Mouse (Mus musculus) activated CD4-positive, CD25-positive, alpha-beta regulatory T cell (primary cell): ENCODE data around the gene Lxn. TPM values are rescaled to one million over a fixed set of nuclear protein-coding genes. Genes with fewer than 3 reads are reported as not detected.

Experiments used
- polyA plus RNA-seq, 2 experiments: library from polyadenylated mRNA; unstranded; fragments of 100-300 nt; shearing (Covaris generic); gene quantifications; one replicate each; pipeline ENCODE4 v1.2.1; 2017

Gene Lxn
- polyA plus RNA-seq = 10 to 100 TPM; 39.3 to 93.9 TPM

GRCm38 (mm10) chr3:67463450-67464372 is at the start of gene Lxn:
Gene Lxn (minus strand): TSS chr3:67463926.

DNA sequence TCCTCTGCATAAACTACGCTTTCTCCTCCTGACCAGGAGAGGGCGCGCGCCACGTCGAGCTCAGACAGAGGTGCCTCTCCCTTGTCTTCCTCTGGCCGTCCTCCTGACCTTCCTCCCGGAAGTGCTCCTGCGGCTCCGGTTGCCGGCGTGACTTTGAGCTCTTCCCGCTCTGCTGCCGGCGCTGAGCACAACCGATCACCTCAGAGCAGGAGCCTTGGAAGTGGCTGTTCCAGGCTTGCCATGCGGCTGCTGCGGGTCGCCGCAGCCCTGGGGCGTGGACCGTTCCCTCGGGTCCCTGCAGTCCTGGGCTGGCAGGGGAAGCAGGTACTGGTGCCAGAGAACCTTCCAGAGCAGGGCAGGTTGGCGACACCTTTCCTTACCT is 33.7 kb downstream of the Lxn start, which contains the start of gene Gfm1:
Gene Gfm1, plus strand, starts transcription at position 98 of the 382 bp plus-strand sequence.

Other genes starting within 250 kb of the Lxn start
- gene Mlf1, start 89.8 kb downstream of the Lxn start, polyA plus RNA-seq = 1 to 10 TPM; 1.6 TPM
- not detected for gene Gm17402, start 88.8 kb downstream of the Lxn start, polyA plus RNA-seq
- 10 to 100 TPM; 39.1 to 44.9 TPM for gene Gfm1, start 33.8 kb downstream of the Lxn start, polyA plus RNA-seq
- under 1 TPM in 1 of 2 experiments, not detected in 1; 0.39 TPM for gene Rarres1, start 51.6 kb upstream of the Lxn start, polyA plus RNA-seq
- gene Mfsd1, start 118.8 kb upstream of the Lxn start, polyA plus RNA-seq = 10 to 100 TPM; 59.2 to 94.8 TPM